Mouse (Mus musculus): ENCODE results near the gene Gm20388.

DNA sequence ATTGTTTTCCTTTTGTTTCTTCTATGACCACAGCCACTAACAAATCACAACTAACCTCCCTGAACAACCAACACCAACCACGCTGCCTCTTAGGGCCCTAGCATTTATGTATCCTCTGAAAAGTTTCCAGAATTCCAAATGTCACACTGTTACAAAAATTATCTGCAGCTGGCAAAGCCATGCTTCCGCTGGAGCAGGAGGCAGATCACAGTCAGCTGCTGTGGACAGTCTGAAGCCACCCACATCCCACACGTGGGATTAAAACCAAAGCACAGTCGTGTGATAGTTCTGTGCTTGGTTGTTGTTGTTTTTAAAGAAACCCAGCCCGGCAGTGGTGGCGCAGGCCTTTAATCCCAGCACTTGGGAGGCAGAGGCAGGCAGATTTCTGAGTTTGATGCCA, 788.4 kb downstream of the Gm20388 start:
- TF ChIP-seq CTCF (IDR thresholded peaks at IDR 0.05; ENCODE audit: control insufficient read depth, insufficient read depth, low read length) (no peak), POLR2A (IDR thresholded peaks at IDR 0.05; ENCODE audit: borderline replicate concordance, control insufficient read depth, low read depth, low read length) (no peak)

All from bone marrow, adult 2 months (tissue).